Mouse (Mus musculus): ENCODE results near the gene Hmga2. TPM values are rescaled to one million over a fixed set of nuclear protein-coding genes. Genes with fewer than 3 reads are reported as not detected.
A peak's percentile ranks its signal among the peaks of the same experiment; 100 is the strongest.
"Not testable (repeated sequence)": the region's sequence is repeated elsewhere in the genome, so short reads cannot be mapped to it uniquely, and the experiment has no call there.

Hmga2 gene
- polyA plus RNA-seq, 1 experiment from 2014 or later = 7.6 TPM

DNA sequence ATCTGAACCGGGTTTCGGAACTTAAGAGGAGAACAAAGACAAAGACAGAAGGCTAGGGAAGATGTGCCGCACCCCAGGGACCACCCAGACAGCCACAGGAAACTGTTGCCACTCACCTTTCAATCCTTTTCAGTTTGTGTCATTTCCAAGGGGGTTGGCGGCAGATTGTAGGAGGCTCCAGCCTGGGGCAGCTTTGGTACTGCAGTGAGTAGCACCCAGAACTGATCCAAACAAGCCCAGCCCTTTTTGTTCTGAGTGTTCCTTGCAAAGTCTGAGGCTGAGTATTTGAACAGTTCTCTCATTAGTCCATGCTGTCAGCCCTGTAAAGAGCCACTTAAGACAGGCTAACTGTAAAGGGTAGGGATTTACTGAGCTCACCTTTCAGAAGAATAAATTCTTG, 136.9 kb downstream of the Hmga2 start:
- no peak for DNase-seq
- H3K27ac ChIP-seq = no peak overlapping the region
- no peaks in the 10 kb centered on the region for H3K27me3 ChIP-seq
- no peak for ATAC-seq (ENCODE audit: low read depth)
- no peaks in the 10 kb centered on the region for H3K36me3 ChIP-seq
- no peaks in the 10 kb centered on the region for H3K9me3 ChIP-seq (replicated peaks)
- no peak overlapping the region for H3K9ac ChIP-seq
- no peak overlapping the region for H3K4me2 ChIP-seq
- no peaks in the 10 kb centered on the region for H3K4me1 ChIP-seq (replicated peaks)
- H3K4me3 ChIP-seq (replicated peaks) = no peak overlapping the region
- 70% methylated on average over 4 of the region's 4 CpGs for WGBS (ENCODE audit: insufficient replicate concordance)

DNA sequence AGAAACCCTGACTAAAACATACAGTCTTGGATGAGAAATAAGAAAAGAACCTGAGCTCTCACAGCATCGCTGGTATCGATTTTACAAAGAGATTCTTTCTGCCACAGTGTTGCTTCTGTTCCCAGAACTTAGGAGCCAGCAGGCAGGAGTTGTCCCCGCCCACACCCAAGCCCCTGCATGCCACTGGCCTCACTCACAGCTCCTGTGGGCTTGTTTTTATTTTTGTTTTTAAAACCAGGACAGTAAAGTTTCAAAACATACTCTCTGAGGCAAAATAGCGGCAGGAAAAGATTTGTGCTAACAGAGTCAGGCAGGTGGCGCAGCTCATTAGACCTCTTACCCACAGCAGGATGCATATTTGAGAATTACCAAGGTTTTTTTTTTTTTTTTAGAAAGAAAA, 137.4 kb downstream of the Hmga2 start:
- H3K27me3 ChIP-seq = no peaks in the 10 kb centered on the region
- no peak for ATAC-seq (ENCODE audit: low read depth)
- no peaks in the 10 kb centered on the region for H3K9me3 ChIP-seq (replicated peaks)
- no peaks in the 10 kb centered on the region for H3K4me1 ChIP-seq (replicated peaks)
- H3K9ac ChIP-seq = no peak overlapping the region
- no peaks in the 10 kb centered on the region for H3K36me3 ChIP-seq
- no peak overlapping the region for H3K4me2 ChIP-seq
- no peak overlapping the region for H3K27ac ChIP-seq
- no peak overlapping the region for H3K4me3 ChIP-seq (replicated peaks)
- DNase-seq = no peak
- 63% methylated on average over 5 of the region's 5 CpGs for WGBS (ENCODE audit: insufficient replicate concordance)

GRCm38 (mm10) chr10:120338431-120338830, 137.8 kb downstream of the Hmga2 start:
- H3K4me3 ChIP-seq (replicated peaks); H3K4me1 ChIP-seq (replicated peaks); H3K4me2 ChIP-seq; H3K36me3 ChIP-seq; H3K27me3 ChIP-seq; H3K9ac ChIP-seq; H3K27ac ChIP-seq; DNase-seq; H3K9me3 ChIP-seq (replicated peaks); ATAC-seq (ENCODE audit: low read depth): not testable (repeated sequence)
- 68% methylated on average over 1 of the region's 1 CpGs for WGBS (ENCODE audit: insufficient replicate concordance)

- Histone ChIP-seq H3K27ac (no peak overlapping the region), H3K4me1 (replicated peaks) (peaks cover 10% of the 10 kb centered on the region), H3K36me3 (no peaks in the 10 kb centered on the region), H3K27me3 (no peaks in the 10 kb centered on the region), H3K9me3 (replicated peaks) (no peaks in the 10 kb centered on the region), H3K9ac (no peak overlapping the region), H3K4me3 (replicated peaks) (no peak overlapping the region), H3K4me2 (no peak overlapping the region)
- WGBS (ENCODE audit: insufficient replicate concordance) = 83% methylated on average over 14 of the region's 14 CpGs
- ATAC-seq (ENCODE audit: low read depth) = no peak
- no peak for DNase-seq
Measured at GRCm38 (mm10) chr10:120327946-120328345, 148.3 kb downstream of the Hmga2 start.

DNA sequence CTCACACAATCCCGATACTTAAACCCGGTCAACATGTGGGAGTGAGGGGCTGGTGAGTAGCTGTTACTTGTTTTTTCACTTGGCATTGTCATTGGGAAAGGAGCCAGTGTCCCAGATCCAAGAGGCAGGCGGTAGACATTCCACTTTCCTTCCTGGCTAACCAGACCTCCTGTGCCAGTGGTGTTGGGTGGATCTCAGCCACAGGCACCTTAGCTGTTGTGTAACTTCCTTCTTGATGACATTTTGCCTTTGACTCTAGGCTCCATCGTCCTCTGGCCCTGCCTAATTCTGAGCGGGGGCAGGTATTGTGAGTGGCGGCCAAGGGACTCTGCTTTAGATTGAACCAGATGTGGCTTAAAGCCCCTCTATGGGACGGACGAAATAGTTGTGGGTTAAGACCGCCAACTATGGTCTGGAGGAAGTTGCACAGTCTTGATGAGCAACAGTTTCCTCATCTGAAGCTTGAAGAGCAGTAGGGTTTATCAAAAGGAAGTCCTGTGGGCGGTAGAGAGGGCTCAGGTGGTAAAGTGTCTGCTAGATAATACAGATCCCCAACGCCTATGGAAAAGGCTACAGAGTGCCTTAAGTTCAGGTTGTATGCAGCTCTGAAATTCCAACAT, 152.6 kb downstream of the Hmga2 start:
- peaks cover 10% of the 10 kb centered on the region for H3K4me1 ChIP-seq (replicated peaks)
- no peak overlapping the region for H3K4me3 ChIP-seq (replicated peaks)
- H3K9me3 ChIP-seq (replicated peaks) = 0 out of 2 replicates have a peak, but pooled peaks cover 4% of the 10 kb centered on the region
- DNase-seq (no peak), ATAC-seq (ENCODE audit: low read depth) (0 out of 2 replicates have a peak, but pooled peaks have one; percentile 15)
- no peaks in the 10 kb centered on the region for H3K27me3 ChIP-seq
- H3K27ac ChIP-seq = no peak overlapping the region
- H3K4me2 ChIP-seq = no peak overlapping the region
- H3K9ac ChIP-seq = no peak overlapping the region
- no peaks in the 10 kb centered on the region for H3K36me3 ChIP-seq
- 29% methylated on average over 11 of the region's 11 CpGs for WGBS (ENCODE audit: insufficient replicate concordance)

DNA sequence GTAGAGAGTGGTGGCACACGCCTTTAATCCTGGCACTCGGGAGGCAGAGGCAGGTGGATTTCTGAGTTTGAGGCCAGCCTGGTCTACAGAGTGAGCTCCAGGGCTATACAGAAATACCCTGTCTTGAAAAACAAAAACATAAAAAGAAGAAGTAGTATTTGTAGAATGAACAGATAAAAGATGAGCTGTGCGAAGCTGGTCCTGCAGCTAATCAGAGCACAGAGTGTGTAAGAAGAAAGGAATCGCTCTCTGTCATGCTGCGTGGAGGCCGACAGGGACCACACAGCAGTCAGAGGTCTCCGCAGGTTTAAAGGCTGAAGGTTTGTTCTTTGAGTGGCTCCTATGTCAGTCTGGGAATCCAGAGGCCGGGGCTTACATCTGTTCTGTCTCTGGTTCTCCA, 153.5 kb downstream of the Hmga2 start:
- H3K4me2 ChIP-seq = no peak overlapping the region
- ATAC-seq (ENCODE audit: low read depth) (no peak), DNase-seq (no peak)
- H3K27me3 ChIP-seq = no peaks in the 10 kb centered on the region
- no peaks in the 10 kb centered on the region for H3K36me3 ChIP-seq
- WGBS (ENCODE audit: insufficient replicate concordance) = 70% methylated on average over 8 of the region's 8 CpGs
- 0 out of 2 replicates have a peak, but pooled peaks cover 4% of the 10 kb centered on the region for H3K9me3 ChIP-seq (replicated peaks)
- no peak overlapping the region for H3K27ac ChIP-seq
- no peak overlapping the region for H3K4me3 ChIP-seq (replicated peaks)
- H3K4me1 ChIP-seq (replicated peaks) = peaks cover 10% of the 10 kb centered on the region
- no peak overlapping the region for H3K9ac ChIP-seq

DNA sequence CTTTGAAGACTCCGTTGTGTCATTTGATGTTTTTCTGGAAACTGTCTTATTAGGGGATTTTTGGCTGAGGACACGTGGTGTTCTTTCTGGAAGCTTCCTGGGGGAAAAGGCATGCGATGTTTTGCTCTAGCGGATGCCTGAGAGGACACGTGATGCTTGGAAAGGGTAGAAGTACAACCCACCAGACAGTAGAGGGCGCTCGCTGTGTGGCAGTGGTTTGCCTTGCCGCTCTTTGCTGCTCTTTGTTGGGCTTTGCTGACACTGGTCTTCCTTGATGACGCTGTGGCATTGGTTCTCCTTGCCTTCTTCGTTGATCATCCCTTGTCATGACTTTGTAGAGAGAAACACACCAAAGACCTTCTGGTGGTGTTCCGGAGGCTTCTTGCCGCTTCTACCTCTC, 156.7 kb downstream of the Hmga2 start:
- 83% methylated on average over 12 of the region's 12 CpGs for whole genome bisulfite sequencing (ENCODE audit: insufficient replicate concordance)
- H3K9me3 ChIP-seq (replicated peaks) = 0 out of 2 replicates have a peak, but pooled peaks cover 4% of the 10 kb centered on the region
- H3K27ac ChIP-seq = no peak overlapping the region
- no peak for ATAC-seq (ENCODE audit: low read depth)
- H3K27me3 ChIP-seq = no peaks in the 10 kb centered on the region
- no peak overlapping the region for H3K4me3 ChIP-seq (replicated peaks)
- DNase-seq = no peak
- no peak overlapping the region for H3K4me2 ChIP-seq
- no peaks in the 10 kb centered on the region for H3K36me3 ChIP-seq
- H3K4me1 ChIP-seq (replicated peaks) = peaks cover 10% of the 10 kb centered on the region
- no peak overlapping the region for H3K9ac ChIP-seq

MicroRNAs encoded within 50 kb of the gene (microRNA counts, 519-probe panel; counts per million panel counts)
- microRNA mmu-miR-763 = 114 counts per million

Small RNAs within 50 kb of the gene (microRNA-seq; reads per million reads assigned to microRNA genes)
- not detected for gene Mir763

Other genes with a start within 250 kb of the Hmga2 start
- gene Llph, start 249.4 kb downstream of the Hmga2 start, polyA plus RNA-seq (2015; fragmentation: Nextera tagmentation; extraction: Ambion mirVana) = 42.6 and 48.5 TPM in 2 replicates